Mouse (Mus musculus): ENCODE data around the gene Gosr2. TPM values are rescaled to one million over a fixed set of nuclear protein-coding genes. Genes with fewer than 3 reads are reported as not detected.

The Gosr2 gene
- polyA plus RNA-seq, 1 experiment = 73.9 TPM

DNA sequence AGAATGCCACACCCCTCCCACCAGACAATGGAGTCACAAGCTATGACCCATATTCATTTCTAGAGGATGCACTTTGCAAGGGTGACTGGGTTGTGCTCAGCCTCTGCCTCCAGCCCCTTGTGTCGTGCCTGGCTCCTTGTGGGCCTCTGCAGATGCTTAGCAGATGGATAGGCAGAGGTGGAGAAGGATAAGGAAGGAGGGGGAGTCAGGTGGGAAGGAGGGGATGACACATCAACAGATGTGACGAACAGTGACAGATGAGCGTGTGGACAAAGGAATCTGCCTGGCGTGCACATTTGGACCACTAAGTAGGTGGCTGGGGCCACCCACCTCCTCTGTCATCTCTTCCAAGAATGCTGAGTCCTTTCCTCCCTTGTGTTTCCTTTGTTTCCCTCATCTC lies 35.4 kb upstream of the Gosr2 start:
- Histone ChIP-seq H3K4me2 (ENCODE audit: low read depth) (no peak overlapping the region), H3K36me3 (ENCODE audit: control insufficient read depth, insufficient read depth) (no peaks in the 10 kb centered on the region), H3K4me3 (no peak overlapping the region), H3K79me2 (ENCODE audit: control insufficient read depth, insufficient read depth) (no peaks in the 10 kb centered on the region), H3K27me3 (ENCODE audit: control insufficient read depth, insufficient read depth, insufficient read length) (peaks cover 69% of the 10 kb centered on the region), H3ac (ENCODE audit: control insufficient read depth, insufficient read length) (no peak overlapping the region)
- no peak for TF ChIP-seq POLR2A (IDR thresholded peaks at IDR 0.05; ENCODE audit: insufficient read length, low read depth)
- TF ChIP-seq TCF3 (IDR thresholded peaks at IDR 0.05; ENCODE audit: insufficient read length, low read depth) = no peak
- no peak for TF ChIP-seq POLR2AphosphoS2 (IDR thresholded peaks at IDR 0.05; ENCODE audit: insufficient read length, low read depth)
- TF ChIP-seq TCF12 (IDR thresholded peaks at IDR 0.05; ENCODE audit: insufficient read depth, poor library complexity, severe bottlenecking) = no peak
- no peak for TF ChIP-seq SRF (IDR thresholded peaks at IDR 0.05; ENCODE audit: control insufficient read depth, insufficient read length, low read depth)
- TF ChIP-seq E2F4 (IDR thresholded peaks at IDR 0.05; ENCODE audit: insufficient read depth) = no peak
- TF ChIP-seq USF1 (IDR thresholded peaks at IDR 0.05; ENCODE audit: low read depth) = no peak

DNA sequence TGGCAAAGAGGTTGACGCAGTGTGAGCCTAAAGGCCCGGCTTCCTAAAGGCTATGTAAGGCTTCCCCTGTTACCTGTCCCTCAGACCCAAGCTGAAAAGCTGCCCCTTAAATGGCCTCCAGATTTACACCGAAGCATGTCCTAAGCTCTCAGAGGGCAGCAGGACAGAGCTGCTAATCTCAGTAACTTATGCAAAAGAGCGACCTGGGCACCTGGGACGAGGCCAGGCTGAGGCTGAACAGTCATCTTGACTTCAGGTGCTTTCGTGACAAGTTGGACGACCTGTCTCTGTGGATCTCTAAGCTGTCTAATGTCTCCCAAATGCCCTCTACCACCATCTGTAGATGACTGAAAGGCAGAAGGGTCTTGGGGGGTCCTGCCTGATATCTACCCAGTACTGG lies 34.6 kb upstream of the Gosr2 start:
- H3K79me2 ChIP-seq (ENCODE audit: control insufficient read depth, insufficient read depth) = no peaks in the 10 kb centered on the region
- H3K4me3 ChIP-seq = no peak overlapping the region
- H3ac ChIP-seq (ENCODE audit: control insufficient read depth, insufficient read length) = no peak overlapping the region
- peaks cover 61% of the 10 kb centered on the region for H3K27me3 ChIP-seq (ENCODE audit: control insufficient read depth, insufficient read depth, insufficient read length)
- no peak for TF ChIP-seq SRF (IDR thresholded peaks at IDR 0.05; ENCODE audit: control insufficient read depth, insufficient read length, low read depth)
- no peak for TF ChIP-seq USF1 (IDR thresholded peaks at IDR 0.05; ENCODE audit: low read depth)
- TF ChIP-seq CEBPB (IDR thresholded peaks at IDR 0.05; ENCODE audit: insufficient read depth, poor library complexity, severe bottlenecking) = no peak
- no peak for TF ChIP-seq TCF3 (IDR thresholded peaks at IDR 0.05; ENCODE audit: insufficient read length, low read depth)
- TF ChIP-seq MAX (IDR thresholded peaks at IDR 0.05; ENCODE audit: low read depth) = no peak
- TF ChIP-seq REST (IDR thresholded peaks at IDR 0.05; ENCODE audit: insufficient read depth, insufficient read length) = no peak
- no peak for TF ChIP-seq POLR2A (IDR thresholded peaks at IDR 0.05; ENCODE audit: insufficient read length, low read depth)
- no peak for TF ChIP-seq TCF12 (IDR thresholded peaks at IDR 0.05; ENCODE audit: insufficient read depth, poor library complexity, severe bottlenecking)
- no peak for TF ChIP-seq MYOD1 (IDR thresholded peaks at IDR 0.05; ENCODE audit: control insufficient read depth in 1 of 3, insufficient read length in 2 of 3, low read depth in 2 of 3)
- no peak for TF ChIP-seq MYOG (IDR thresholded peaks at IDR 0.05; ENCODE audit: control insufficient read depth in 1 of 3, insufficient read depth in 1 of 3, insufficient read length in 2 of 3, low read depth in 2 of 3)
- no peak for TF ChIP-seq E2F4 (IDR thresholded peaks at IDR 0.05; ENCODE audit: insufficient read depth)
- no peak for TF ChIP-seq POLR2AphosphoS2 (IDR thresholded peaks at IDR 0.05; ENCODE audit: insufficient read length, low read depth)
- H3K36me3 ChIP-seq (ENCODE audit: control insufficient read depth, insufficient read depth) = no peaks in the 10 kb centered on the region
- no peak overlapping the region for H3K4me2 ChIP-seq (ENCODE audit: low read depth)

DNA sequence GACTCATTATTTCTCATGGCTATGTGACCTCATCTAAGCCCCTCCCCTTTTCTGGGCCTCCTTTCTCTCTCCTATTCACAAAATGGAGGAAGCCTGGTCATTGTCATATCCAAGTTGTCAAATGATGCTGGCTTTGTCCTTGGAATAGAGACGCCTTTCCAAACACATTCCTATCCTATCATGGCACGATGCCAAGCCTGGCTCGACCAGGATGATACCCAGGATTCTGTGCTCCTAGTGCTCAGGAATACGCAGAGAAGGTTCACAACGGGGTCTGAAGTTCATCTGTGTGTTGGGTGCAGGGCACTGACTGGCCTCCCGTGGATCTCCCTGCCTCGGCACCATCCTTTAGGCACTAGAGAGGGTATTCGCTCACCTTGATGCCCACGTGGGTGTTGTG lies 33.9 kb upstream of the Gosr2 start:
- H3K4me3 ChIP-seq = no peak overlapping the region
- H3K79me2 ChIP-seq (ENCODE audit: control insufficient read depth, insufficient read depth) = no peaks in the 10 kb centered on the region
- no peaks in the 10 kb centered on the region for H3K36me3 ChIP-seq (ENCODE audit: control insufficient read depth, insufficient read depth)
- H3K4me2 ChIP-seq (ENCODE audit: low read depth) = no peak overlapping the region
- H3ac ChIP-seq (ENCODE audit: control insufficient read depth, insufficient read length) = no peak overlapping the region
- TF ChIP-seq POLR2AphosphoS2 (IDR thresholded peaks at IDR 0.05; ENCODE audit: insufficient read length, low read depth) (no peak), POLR2A (IDR thresholded peaks at IDR 0.05; ENCODE audit: insufficient read length, low read depth) (no peak), MAX (IDR thresholded peaks at IDR 0.05; ENCODE audit: low read depth) (no peak), REST (IDR thresholded peaks at IDR 0.05; ENCODE audit: insufficient read depth, insufficient read length) (no peak), CEBPB (IDR thresholded peaks at IDR 0.05; ENCODE audit: insufficient read depth, poor library complexity, severe bottlenecking) (no peak), MYOG (IDR thresholded peaks at IDR 0.05; ENCODE audit: control insufficient read depth in 1 of 3, insufficient read depth in 1 of 3, insufficient read length in 2 of 3, low read depth in 2 of 3) (no peak), TCF3 (IDR thresholded peaks at IDR 0.05; ENCODE audit: insufficient read length, low read depth) (no peak), SRF (IDR thresholded peaks at IDR 0.05; ENCODE audit: control insufficient read depth, insufficient read length, low read depth) (no peak), MYOD1 (IDR thresholded peaks at IDR 0.05; ENCODE audit: control insufficient read depth in 1 of 3, insufficient read length in 2 of 3, low read depth in 2 of 3) (no peak), E2F4 (IDR thresholded peaks at IDR 0.05; ENCODE audit: insufficient read depth) (no peak), TCF12 (IDR thresholded peaks at IDR 0.05; ENCODE audit: insufficient read depth, poor library complexity, severe bottlenecking) (no peak), USF1 (IDR thresholded peaks at IDR 0.05; ENCODE audit: low read depth) (no peak)
- H3K27me3 ChIP-seq (ENCODE audit: control insufficient read depth, insufficient read depth, insufficient read length) = peaks cover 62% of the 10 kb centered on the region

DNA sequence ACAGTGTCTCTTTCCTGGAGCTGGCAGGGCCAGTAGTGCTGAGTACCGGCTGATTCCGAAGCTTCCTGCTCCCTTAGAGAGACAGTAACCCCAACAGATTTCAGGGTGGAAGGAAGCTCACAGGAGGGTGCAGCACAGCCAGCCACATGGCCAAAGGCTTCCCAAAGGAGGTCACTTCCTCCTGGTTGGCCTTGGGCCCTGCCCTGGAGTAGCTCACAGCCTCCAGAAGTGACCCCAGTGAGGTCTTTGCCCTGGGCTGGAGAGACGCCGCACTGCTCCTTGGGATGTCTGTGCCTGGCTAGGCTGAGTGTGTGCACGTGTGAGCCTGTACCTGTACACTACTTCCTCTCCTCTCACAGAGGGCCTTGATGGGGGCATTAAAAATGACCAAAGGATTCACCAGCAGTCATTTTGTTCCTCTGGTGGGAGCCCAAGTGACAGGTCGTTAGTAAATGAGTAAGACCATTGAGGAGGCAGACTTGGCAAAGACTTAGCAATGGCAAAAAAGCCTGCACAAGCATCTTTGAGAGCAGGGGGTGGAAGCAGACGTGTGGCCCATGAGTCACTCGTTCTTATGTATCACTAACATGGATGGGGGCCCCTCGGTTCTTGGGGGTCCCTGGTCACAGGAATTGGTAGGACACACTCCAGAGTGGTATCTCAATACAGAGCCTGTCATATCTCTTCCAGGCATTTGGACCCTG lies 31.7 kb upstream of the Gosr2 start:
- Histone ChIP-seq H3ac (ENCODE audit: control insufficient read depth, insufficient read length) (no peak overlapping the region), H3K27me3 (ENCODE audit: control insufficient read depth, insufficient read depth, insufficient read length) (peaks cover 55% of the 10 kb centered on the region), H3K4me2 (ENCODE audit: low read depth) (no peak overlapping the region), H3K36me3 (ENCODE audit: control insufficient read depth, insufficient read depth) (no peaks in the 10 kb centered on the region), H3K4me3 (no peak overlapping the region), H3K79me2 (ENCODE audit: control insufficient read depth, insufficient read depth) (no peaks in the 10 kb centered on the region)
- TF ChIP-seq MYOD1 (IDR thresholded peaks at IDR 0.05; ENCODE audit: control insufficient read depth in 1 of 3, insufficient read length in 2 of 3, low read depth in 2 of 3) (no peak), POLR2AphosphoS2 (IDR thresholded peaks at IDR 0.05; ENCODE audit: insufficient read length, low read depth) (no peak), MYOG (IDR thresholded peaks at IDR 0.05; ENCODE audit: control insufficient read depth in 1 of 3, insufficient read depth in 1 of 3, insufficient read length in 2 of 3, low read depth in 2 of 3) (no peak), TCF3 (IDR thresholded peaks at IDR 0.05; ENCODE audit: insufficient read length, low read depth) (no peak), CEBPB (IDR thresholded peaks at IDR 0.05; ENCODE audit: insufficient read depth, poor library complexity, severe bottlenecking) (no peak), TCF12 (IDR thresholded peaks at IDR 0.05; ENCODE audit: insufficient read depth, poor library complexity, severe bottlenecking) (no peak), POLR2A (IDR thresholded peaks at IDR 0.05; ENCODE audit: insufficient read length, low read depth) (no peak), REST (IDR thresholded peaks at IDR 0.05; ENCODE audit: insufficient read depth, insufficient read length) (no peak), USF1 (IDR thresholded peaks at IDR 0.05; ENCODE audit: low read depth) (no peak), SRF (IDR thresholded peaks at IDR 0.05; ENCODE audit: control insufficient read depth, insufficient read length, low read depth) (no peak), E2F4 (IDR thresholded peaks at IDR 0.05; ENCODE audit: insufficient read depth) (no peak), MAX (IDR thresholded peaks at IDR 0.05; ENCODE audit: low read depth) (no peak)

All from myocyte (in vitro differentiated cells).